Mouse (Mus musculus): ENCODE data around the gene Hoxd9. TPM values are rescaled to one million over a fixed set of nuclear protein-coding genes. Genes with fewer than 3 reads are reported as not detected.

Hoxd9 gene
- polyA plus RNA-seq, 1 experiment from 2014 or later, result not detected

DNA sequence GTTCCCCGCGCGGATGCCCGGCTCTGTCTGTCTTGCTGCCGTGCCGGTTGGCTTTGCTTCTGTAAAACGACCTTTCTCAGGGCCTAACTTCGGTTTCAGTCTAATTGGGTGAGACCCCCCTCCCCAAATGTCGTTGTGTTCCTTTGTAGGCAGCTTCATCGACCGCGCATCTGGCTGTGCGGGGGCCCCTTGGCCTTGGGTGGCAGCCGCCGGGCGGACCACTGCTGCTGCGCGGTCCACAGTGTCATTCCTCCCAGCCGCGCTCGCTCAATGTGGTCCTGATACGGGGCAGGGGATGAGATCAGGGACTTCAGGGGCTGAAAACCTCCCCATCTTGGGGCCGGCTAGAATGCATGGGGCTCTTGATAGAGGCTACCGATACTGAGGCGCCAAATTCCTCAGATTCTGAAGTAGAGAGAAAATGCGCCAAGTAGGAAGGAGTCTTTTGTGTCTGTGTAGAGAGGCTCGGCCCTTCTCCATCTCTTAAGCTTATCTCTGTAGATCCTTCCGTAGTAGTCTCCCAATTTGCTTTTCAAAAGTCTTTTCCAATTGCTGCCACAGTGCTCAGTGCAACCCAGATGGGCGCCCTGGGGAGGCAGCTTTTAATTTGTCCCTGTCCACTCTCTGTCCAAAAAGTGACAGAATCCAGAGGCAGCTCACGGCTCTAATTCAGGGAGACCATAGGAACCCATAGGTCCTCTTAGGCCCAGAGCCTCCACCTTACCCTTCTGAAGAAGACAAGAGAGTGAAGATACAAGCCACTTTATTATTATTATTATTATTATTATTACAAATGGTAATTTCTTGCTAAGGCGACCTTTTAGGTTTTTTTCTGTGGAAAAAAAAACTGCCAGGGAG, 9.6 kb upstream of the Hoxd9 start:
- under 1% methylated on average over 31 of the region's 31 CpGs for WGBS
- H3K27me3 ChIP-seq (ENCODE audit: control insufficient read depth, insufficient read depth, low read depth, low read length), result peaks cover 79% of the 10 kb centered on the region
- H3K27ac ChIP-seq (ENCODE audit: low read length), result no peak overlapping the region
- no peak overlapping the region for H3K4me2 ChIP-seq (ENCODE audit: low read length)
- H3K4me1 ChIP-seq (ENCODE audit: control insufficient read depth, insufficient read depth, low read length), result no peaks in the 10 kb centered on the region
- H3K9ac ChIP-seq (ENCODE audit: low read depth, low read length), result no peak overlapping the region
- no peaks in the 10 kb centered on the region for H3K9me3 ChIP-seq (replicated peaks; ENCODE audit: control insufficient read depth, low read length, poor library complexity, severe bottlenecking)
- no peaks in the 10 kb centered on the region for H3K36me3 ChIP-seq (ENCODE audit: control insufficient read depth, insufficient read depth, low read length)
- H3K4me3 ChIP-seq (ENCODE audit: low read depth, low read length), result no peak overlapping the region
- ATAC-seq, result no peak

DNA sequence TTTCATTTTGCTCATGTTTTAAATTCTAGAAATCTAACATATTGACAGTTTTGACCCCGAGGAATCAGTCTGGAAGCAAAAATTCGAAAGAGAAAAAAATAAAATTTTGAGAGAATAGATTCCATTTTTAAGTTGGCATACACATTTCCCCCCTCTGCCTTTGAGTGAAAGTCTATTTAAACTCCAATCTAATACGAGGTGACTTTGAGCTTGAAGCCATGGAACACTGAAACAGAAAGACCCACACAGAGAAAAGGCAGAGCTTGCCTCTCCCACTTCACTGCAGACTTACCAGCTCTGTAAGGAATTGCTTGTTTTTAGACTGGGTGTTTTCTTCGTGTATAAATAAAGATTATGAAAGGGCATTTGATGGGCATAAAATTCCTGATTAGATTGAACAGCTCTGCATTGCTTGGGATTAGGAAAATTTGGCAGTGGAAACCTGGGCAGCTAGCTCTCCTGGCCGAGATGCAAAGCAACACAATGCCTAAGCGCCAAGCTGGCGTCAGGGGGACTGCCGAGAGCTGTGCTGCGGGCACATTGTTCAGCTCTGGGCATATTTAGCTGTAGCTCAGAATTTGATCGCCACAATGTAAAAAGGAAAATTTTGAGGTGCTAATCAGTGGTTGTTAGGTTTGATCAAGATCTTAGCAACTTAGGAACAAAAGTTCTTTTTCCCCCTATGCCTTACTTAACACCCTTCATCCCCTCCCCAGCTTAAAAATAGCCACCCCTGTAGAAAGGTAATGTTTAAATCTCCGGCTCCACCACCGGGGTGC, 8.5 kb upstream of the Hoxd9 start:
- Histone ChIP-seq H3K4me3 (ENCODE audit: low read depth, low read length) (no peak overlapping the region), H3K9me3 (replicated peaks; ENCODE audit: control insufficient read depth, low read length, poor library complexity, severe bottlenecking) (no peaks in the 10 kb centered on the region), H3K36me3 (ENCODE audit: control insufficient read depth, insufficient read depth, low read length) (no peaks in the 10 kb centered on the region), H3K4me2 (ENCODE audit: low read length) (no peak overlapping the region), H3K27me3 (ENCODE audit: control insufficient read depth, insufficient read depth, low read depth, low read length) (peaks cover 79% of the 10 kb centered on the region), H3K4me1 (ENCODE audit: control insufficient read depth, insufficient read depth, low read length) (no peaks in the 10 kb centered on the region), H3K9ac (ENCODE audit: low read depth, low read length) (no peak overlapping the region), H3K27ac (ENCODE audit: low read length) (no peak overlapping the region)
- no peak for ATAC-seq
- 4% methylated on average over 12 of the region's 12 CpGs for WGBS

- H3K27ac ChIP-seq (ENCODE audit: low read length), result no peak overlapping the region
Measured at GRCm38 (mm10) chr2:74689574-74690337, 7.8 kb upstream of the Hoxd9 start.

GRCm38 (mm10) chr2:74690338-74690716, 7.2 kb upstream of the Hoxd9 start:
- 9% methylated on average over 8 of the region's 8 CpGs for WGBS

More at GRCm38 (mm10) chr2:74689574-74690337, 7.8 kb upstream of the Hoxd9 start:
- H3K4me2 ChIP-seq (ENCODE audit: low read length), result no peak overlapping the region
- no peak for ATAC-seq
- no peaks in the 10 kb centered on the region for H3K4me1 ChIP-seq (ENCODE audit: control insufficient read depth, insufficient read depth, low read length)
- H3K4me3 ChIP-seq (ENCODE audit: low read depth, low read length), result no peak overlapping the region
- H3K36me3 ChIP-seq (ENCODE audit: control insufficient read depth, insufficient read depth, low read length), result no peaks in the 10 kb centered on the region
- H3K9me3 ChIP-seq (replicated peaks; ENCODE audit: control insufficient read depth, low read length, poor library complexity, severe bottlenecking), result no peaks in the 10 kb centered on the region
- H3K27me3 ChIP-seq (ENCODE audit: control insufficient read depth, insufficient read depth, low read depth, low read length), result peaks cover 79% of the 10 kb centered on the region
- H3K9ac ChIP-seq (ENCODE audit: low read depth, low read length), result no peak overlapping the region
- WGBS, result under 1% methylated on average over 24 of the region's 24 CpGs

DNA sequence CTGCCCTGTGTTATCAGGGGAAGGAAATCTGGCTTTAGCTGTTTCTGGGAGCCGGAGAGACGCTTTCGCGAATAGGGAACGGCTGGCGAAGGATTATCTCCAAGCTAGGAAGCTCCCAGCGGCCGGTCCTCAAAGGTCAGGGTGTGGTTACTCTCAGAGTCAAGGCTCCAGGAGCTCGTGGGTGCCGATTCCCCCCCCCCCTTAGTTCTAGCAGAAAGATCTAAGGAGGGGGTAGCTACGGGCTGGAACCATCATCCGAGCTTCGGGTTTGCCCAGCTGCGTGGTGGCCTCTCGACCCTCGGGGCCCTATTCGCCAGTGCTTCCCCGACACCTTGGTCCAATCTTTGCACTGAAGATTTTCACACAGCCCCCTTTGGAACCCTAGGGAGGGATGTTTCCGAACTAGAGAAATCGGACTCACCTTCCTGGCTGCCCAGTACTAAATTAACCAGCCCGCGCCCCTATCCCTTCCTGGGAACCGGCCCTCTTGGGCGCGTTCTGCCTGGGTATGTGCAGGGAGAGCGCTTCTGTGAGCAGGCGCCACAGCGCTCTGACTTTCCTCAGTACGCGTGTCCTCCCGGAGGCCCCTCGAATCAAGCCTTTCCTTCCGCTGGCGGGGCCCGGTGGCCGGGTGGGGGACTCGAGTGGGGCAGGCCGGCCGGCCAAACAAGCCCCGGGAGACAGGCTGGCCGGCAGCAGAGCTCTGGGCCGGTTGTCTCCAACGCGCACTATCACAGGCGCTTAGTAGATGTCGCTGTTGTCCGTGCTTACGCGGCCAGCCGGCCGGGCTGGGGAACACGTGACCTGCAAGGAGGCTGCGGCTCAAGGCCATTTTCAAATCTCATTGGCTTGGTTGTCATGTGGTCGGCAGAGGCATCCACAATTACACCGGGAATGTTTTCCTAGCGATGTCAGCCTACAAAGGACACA, 6.2 kb upstream of the Hoxd9 start, which contains the start of gene Hoxd10:
Gene Hoxd10 (plus strand): TSS at position 903 of the 930 bp plus-strand sequence.
- H3K4me2 ChIP-seq (ENCODE audit: low read length), result no peak within 1 kb of the TSS
- H3K4me3 ChIP-seq (ENCODE audit: low read depth, low read length), result no peak within 1 kb of the TSS
- no peaks in the 10 kb centered on the region for H3K9me3 ChIP-seq (replicated peaks; ENCODE audit: control insufficient read depth, low read length, poor library complexity, severe bottlenecking)
- peak; percentile 48; the same call in 1 of the 2 replicates for ATAC-seq
- peaks cover 85% of the 10 kb centered on the region for H3K27me3 ChIP-seq (ENCODE audit: control insufficient read depth, insufficient read depth, low read depth, low read length)
- no peak within 1 kb of the TSS for H3K9ac ChIP-seq (ENCODE audit: low read depth, low read length)
- H3K36me3 ChIP-seq (ENCODE audit: control insufficient read depth, insufficient read depth, low read length), result no peaks in the 10 kb centered on the region
- 1% methylated on average over 56 of the region's 56 CpGs for WGBS
- no peak within 1 kb of the TSS for H3K27ac ChIP-seq (ENCODE audit: low read length)
- no peaks in the 10 kb centered on the region for H3K4me1 ChIP-seq (ENCODE audit: control insufficient read depth, insufficient read depth, low read length)

More at GRCm38 (mm10) chr2:74690338-74690716, 7.2 kb upstream of the Hoxd9 start:
- Histone ChIP-seq H3K27me3 (ENCODE audit: control insufficient read depth, insufficient read depth, low read depth, low read length) (peaks cover 79% of the 10 kb centered on the region), H3K4me2 (ENCODE audit: low read length) (no peak overlapping the region), H3K9ac (ENCODE audit: low read depth, low read length) (no peak overlapping the region), H3K27ac (ENCODE audit: low read length) (no peak overlapping the region), H3K4me3 (ENCODE audit: low read depth, low read length) (no peak overlapping the region), H3K36me3 (ENCODE audit: control insufficient read depth, insufficient read depth, low read length) (no peaks in the 10 kb centered on the region), H3K9me3 (replicated peaks; ENCODE audit: control insufficient read depth, low read length, poor library complexity, severe bottlenecking) (no peaks in the 10 kb centered on the region), H3K4me1 (ENCODE audit: control insufficient read depth, insufficient read depth, low read length) (no peaks in the 10 kb centered on the region)
- ATAC-seq, result no peak

DNA sequence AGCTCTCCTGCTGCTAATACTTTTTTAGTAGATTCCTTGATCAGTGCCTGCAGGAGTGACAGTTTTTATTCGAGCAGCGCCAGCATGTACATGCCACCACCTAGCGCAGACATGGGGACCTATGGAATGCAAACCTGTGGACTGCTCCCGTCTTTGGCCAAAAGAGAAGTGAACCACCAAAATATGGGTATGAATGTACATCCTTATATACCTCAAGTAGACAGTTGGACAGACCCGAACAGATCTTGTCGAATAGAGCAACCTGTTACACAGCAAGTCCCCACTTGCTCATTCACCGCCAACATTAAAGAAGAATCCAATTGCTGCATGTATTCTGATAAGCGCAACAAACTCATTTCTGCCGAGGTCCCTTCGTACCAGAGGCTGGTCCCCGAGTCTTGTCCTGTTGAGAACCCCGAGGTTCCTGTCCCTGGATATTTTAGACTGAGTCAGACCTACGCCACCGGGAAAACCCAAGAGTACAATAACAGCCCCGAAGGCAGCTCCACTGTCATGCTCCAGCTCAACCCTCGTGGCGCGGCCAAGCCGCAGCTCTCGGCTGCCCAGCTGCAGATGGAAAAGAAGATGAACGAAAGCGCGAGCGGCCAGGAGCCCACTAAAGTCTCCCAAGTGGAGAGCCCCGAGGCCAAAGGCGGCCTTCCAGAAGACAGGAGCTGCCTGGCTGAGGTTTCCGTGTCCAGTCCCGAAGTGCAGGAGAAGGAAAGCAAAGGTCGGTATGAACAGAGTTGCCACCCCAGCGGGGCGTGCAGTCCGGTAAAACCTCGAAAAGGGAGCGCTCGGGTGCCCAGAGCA, 5.3 kb upstream of the Hoxd9 start:
- 3% methylated on average over 35 of the region's 35 CpGs for WGBS
- H3K27ac ChIP-seq (ENCODE audit: low read length), result no peak overlapping the region
- H3K36me3 ChIP-seq (ENCODE audit: control insufficient read depth, insufficient read depth, low read length), result no peaks in the 10 kb centered on the region
- H3K4me3 ChIP-seq (ENCODE audit: low read depth, low read length), result no peak overlapping the region
- no peak overlapping the region for H3K4me2 ChIP-seq (ENCODE audit: low read length)
- no peaks in the 10 kb centered on the region for H3K4me1 ChIP-seq (ENCODE audit: control insufficient read depth, insufficient read depth, low read length)
- no peak overlapping the region for H3K9ac ChIP-seq (ENCODE audit: low read depth, low read length)
- peaks cover 85% of the 10 kb centered on the region for H3K27me3 ChIP-seq (ENCODE audit: control insufficient read depth, insufficient read depth, low read depth, low read length)
- H3K9me3 ChIP-seq (replicated peaks; ENCODE audit: control insufficient read depth, low read length, poor library complexity, severe bottlenecking), result no peaks in the 10 kb centered on the region
- no peak for ATAC-seq

- Histone ChIP-seq H3K36me3 (ENCODE audit: control insufficient read depth, insufficient read depth, low read length) (no peaks in the 10 kb centered on the region), H3K9ac (ENCODE audit: low read depth, low read length) (no peak overlapping the region), H3K4me3 (ENCODE audit: low read depth, low read length) (no peak overlapping the region), H3K27ac (ENCODE audit: low read length) (no peak overlapping the region), H3K4me2 (ENCODE audit: low read length) (no peak overlapping the region), H3K27me3 (ENCODE audit: control insufficient read depth, insufficient read depth, low read depth, low read length) (peaks cover 84% of the 10 kb centered on the region), H3K9me3 (replicated peaks; ENCODE audit: control insufficient read depth, low read length, poor library complexity, severe bottlenecking) (no peaks in the 10 kb centered on the region), H3K4me1 (ENCODE audit: control insufficient read depth, insufficient read depth, low read length) (peaks cover 2% of the 10 kb centered on the region; the same call in 1 of the 2 replicates)
- no peak for ATAC-seq
- whole genome bisulfite sequencing, result 2% methylated on average over 20 of the region's 20 CpGs
Measured at GRCm38 (mm10) chr2:74692808-74693431, 4.6 kb upstream of the Hoxd9 start.
